Mouse (Mus musculus): Measurements from ENCODE around the gene Afap1l2. TPM values are rescaled to one million over a fixed set of nuclear protein-coding genes. Genes with fewer than 3 reads are reported as not detected.
A peak's percentile ranks its signal among the peaks of the same experiment; 100 is the strongest.

Afap1l2 gene
- total RNA-seq, 2 experiments from 2014 or later = 29.4 to 34.7 TPM

DNA sequence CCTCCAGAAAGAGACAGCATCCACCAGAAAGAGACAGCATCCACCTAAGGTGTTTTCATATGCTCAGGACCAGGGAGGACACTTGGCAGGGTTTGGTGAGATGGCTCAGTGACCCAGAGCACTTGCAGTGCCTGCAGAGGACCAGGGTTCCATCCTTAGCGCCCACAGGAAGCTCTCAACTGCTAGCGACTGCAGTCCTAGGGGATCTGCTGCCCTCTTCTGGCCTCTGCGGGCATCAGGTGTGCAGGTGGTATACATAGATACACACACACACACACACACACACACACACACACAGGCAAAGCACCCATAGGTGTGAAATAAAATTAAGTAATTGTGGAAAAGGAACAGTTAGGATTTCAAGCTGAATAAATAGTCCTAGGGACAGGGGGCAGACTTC is 63.2 kb downstream of the Afap1l2 start:
- DNase-seq (ENCODE audit: low spot score in 2 of 2) = no peak

DNA sequence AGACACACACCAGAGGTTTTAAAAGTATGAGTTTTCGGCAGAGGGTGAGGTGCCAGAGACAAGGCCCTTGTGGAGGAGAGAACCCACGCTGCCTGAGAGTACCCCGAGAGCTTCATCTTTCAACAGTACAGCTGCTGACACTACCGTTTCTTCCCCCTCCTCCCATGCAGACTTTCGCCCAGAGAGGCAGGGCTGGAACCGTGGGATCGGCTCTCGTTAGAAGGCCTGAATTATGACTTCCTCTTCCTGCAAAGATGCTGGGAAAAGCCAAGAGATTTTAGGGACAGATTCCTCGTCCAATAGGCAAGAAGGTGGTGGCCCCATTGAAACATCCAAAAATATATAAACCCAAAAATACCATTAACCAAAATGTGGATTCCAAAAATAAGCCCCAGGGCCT is 63.8 kb downstream of the Afap1l2 start:
- DNase-seq (ENCODE audit: low spot score in 2 of 2) = no peak

DNA sequence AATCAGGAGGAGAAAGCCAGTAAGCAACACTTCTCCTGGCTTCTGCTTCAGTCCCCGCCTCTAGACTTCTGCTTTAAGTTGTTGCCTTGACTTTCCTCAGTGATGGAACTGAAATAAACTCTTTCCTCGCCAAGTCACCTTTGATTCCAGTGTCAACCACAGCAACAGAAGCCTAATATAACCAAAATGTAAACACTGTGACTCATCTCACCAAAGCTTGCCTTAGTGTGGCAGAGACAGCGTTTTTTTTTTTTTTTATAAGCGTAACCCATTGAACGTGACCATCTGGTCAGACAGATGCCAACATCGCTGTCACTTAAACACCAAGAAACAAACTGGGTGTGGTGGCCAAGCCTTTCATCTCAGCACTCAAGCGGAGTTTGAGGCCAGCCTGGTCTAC is 65.8 kb downstream of the Afap1l2 start:
- no peak for DNase-seq (ENCODE audit: low spot score in 2 of 2)

DNA sequence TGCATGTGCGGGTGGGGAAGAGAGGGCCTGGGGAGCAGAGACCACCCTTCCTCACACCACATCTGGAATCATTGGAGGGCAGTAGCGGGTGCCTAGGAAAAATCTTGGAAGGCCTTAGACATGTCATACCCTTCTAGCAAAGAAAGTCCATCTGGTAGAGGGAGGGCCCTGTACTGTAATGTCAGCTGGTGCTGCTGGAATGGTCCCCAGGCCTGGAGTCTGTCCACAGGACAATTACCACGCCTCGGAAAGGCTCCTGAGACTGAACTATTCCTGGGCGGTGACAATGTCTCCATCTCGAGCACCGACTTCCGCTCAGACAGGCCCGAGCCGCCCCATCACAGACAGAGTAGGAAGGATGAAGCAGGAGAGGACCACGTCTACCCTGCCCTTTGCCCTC is 67.5 kb downstream of the Afap1l2 start:
- peak; percentile 63 to 71 for DNase-seq (ENCODE audit: low spot score in 2 of 2)

DNA sequence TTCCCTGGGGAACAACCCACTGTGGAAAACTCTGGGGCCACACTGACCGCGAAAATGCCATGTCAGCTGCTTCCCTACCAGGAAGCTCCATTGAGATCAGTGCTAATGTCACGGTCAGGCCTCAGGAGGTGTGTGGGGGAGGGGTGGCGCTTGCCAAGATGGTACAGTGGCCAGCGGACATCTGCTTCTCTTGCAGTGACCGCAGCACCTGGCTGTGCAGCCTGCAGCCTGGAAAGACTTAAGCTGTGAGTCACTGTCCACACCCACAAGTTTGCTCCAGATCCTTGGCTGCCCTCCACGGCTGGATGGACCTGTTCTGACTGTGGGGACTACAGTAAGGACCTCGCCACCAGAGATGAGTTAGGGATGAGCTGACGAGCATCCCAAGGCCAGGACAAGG is 68.2 kb downstream of the Afap1l2 start:
- DNase-seq (ENCODE audit: low spot score in 2 of 2) = peak; percentile 54 to 78

DNA sequence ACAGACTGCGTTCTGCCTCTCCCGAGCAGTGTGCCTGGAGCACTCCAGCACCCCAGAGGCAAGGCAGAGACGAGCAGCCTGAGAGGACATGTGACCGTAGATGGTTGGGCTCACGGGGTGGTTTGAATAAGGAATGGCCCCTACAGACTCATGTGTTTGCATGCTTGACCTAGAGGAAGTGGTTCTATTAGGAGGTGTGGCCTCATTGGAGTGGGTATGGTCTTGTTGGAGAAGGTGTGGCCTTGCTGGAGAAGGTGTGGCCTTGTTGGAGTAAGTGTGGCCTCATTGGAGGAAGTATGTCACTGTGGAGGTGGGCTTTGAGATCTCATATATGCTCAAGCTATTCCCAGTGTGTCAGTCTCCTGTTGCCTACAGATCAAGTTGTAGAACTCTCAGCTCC is 70.1 kb downstream of the Afap1l2 start:
- no peak for DNase-seq (ENCODE audit: low spot score in 2 of 2)

DNA sequence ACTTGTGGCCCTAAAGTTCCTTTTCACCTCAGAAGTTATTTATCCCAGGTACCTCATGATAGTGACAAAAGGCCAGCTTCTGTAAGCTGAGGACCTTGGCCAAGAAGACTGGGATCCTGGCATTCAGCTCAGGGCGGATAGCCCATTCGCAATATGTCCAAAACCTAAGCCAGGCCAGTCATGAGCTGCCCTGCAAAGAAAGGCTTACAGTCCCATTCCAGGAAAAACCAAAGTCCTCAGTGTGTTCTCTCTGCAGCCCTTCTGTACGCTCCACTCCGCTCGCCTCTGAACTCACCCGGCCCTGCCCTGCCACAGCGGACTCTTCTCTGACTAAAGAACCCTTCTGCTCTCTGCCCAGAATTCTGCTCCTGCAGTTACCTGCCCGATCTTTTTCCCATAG is 71.8 kb downstream of the Afap1l2 start:
- DNase-seq (ENCODE audit: low spot score in 2 of 2) = no peak

DNA sequence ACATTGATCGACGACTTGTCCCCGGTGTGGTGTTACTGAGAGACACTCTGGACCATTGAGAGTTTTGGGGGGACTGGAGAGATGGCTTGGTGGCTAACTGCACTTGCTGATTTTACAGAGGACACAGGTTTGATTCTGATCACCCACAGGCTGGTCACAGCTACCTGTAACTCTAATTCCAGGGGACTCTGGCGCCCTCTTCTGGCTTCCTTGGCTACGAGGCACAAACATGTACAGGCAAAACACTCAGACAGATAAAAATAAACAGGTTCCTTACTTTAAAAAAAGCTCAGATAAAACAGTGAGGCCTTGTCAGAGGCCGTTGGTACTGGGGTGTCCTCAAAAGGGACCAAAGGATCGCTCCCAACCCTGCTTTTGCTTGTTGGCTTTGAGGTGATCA is 72.3 kb downstream of the Afap1l2 start:
- DNase-seq (ENCODE audit: low spot score in 2 of 2) = no peak

DNA sequence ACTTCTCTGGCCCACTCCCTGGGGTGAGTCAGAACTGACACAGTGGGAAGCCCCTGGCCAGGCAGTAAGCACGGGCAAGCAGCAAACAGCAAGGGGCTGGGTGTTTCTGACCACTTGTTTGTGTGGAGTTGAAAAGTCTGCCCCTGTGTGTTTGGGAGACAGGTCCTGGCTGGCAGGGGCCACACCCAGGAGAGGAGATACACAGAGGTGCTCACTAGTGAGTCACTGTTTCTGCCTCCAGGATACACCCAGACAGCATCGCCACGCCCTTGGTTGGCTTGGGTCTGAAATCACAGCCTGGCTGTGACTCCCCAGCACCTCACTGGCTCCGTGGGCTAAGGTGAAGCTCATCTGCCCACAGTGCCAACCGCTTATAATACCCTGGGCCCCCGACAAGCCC is 72.9 kb downstream of the Afap1l2 start:
- no peak for DNase-seq (ENCODE audit: low spot score in 2 of 2)

DNA sequence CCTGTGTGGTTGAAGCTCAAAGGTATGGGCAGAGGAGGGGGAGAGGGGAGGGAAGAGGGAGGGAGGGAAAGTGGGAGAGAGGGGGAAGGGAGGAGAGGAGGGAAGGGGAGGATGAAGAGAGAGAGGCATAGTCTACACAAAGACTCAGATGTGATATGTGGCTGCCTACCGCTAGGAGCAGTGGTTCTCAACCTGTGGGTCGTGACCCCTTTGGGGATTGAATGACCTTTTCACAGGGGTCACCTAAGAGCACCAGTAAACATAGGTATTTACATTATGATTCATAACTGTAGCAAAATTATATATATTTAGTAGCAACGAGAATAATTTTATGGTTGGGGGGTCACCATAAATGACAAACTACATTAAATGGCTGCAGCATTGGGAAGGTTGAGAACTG is 74.2 kb downstream of the Afap1l2 start:
- DNase-seq (ENCODE audit: low spot score in 2 of 2) = no peak

DNA sequence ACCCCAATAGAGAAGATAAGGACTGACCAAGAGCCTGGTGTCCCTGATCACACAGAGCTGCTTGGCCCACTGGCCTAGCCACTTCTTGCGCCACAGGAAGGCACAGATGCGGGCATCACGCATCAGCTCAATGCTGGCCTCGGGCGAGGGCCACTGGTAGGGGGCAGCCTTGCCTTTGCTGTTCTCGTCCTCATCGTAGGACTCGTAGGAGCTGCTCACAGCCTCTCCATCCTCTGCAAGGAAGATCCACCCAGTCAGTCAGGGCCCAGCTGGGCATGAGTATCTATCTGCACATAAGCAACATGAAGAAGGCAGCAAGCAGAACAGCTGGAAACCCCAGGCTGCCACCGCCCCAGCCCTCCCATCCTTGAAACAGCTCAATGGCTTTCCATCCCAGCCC is 78.0 kb downstream of the Afap1l2 start:
- DNase-seq (ENCODE audit: low spot score in 2 of 2) = no peak

DNA sequence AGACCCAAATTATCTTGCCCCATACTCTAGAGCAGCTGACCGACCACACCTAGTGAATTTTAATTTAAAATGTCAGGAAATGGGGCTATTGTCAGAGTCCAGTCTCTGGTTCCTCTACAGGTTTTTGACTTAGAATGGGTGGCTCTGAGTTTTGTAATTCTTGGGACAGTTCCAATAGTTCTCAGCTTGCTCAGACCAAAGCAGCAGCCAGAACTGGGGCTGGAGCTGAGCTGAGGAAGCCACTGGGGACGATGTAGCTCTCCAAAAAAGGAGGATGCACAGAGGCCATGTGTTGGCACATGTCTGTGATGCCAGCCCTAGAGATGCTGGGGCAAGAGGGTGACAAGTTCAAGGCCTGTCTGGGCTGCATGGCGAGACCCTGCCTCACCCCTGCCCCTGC is 78.6 kb downstream of the Afap1l2 start:
- no peak for DNase-seq (ENCODE audit: low spot score in 2 of 2)

DNA sequence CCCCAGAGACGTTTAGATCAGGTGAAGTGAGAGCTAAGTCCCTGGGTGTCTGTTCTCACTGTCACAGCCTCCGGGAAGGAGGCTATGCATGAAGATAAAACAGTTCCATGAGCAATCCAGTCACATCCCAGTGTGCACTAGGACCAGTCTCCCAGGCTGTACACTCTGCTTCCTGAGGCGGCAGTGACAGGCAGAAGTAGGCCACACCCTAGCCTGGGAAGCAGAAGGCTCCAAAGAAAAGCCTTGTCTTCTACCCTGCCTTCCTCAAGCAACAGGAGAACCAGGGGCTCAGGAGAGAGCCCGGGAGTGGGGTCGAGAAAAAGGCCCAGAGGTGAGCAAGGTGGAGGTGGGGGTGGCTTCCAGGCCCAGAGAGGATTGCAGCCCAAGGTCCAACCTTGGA is 86.3 kb downstream of the Afap1l2 start:
- no peak for DNase-seq (ENCODE audit: low spot score in 2 of 2)

DNA sequence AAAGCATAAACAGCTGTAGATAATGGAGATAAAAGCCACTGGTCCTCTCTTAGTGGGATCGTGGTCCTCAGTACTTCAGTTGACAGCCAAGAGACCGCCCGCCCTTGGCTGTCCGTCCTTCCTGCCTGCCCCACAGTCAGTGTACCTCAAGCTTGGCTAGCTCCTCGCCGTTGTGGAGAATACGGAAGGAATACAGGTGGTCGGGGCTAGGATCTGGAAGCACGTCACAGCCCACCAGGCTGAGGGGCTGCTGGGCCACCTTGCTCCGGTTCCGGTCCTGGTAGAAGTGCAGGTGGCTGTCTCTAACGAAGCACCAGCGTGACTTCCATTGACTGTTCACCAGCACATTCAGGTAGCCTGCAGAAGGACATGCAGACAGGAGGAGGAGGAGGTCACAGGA is 87.8 kb downstream of the Afap1l2 start:
- DNase-seq (ENCODE audit: low spot score in 2 of 2) = no peak

DNA sequence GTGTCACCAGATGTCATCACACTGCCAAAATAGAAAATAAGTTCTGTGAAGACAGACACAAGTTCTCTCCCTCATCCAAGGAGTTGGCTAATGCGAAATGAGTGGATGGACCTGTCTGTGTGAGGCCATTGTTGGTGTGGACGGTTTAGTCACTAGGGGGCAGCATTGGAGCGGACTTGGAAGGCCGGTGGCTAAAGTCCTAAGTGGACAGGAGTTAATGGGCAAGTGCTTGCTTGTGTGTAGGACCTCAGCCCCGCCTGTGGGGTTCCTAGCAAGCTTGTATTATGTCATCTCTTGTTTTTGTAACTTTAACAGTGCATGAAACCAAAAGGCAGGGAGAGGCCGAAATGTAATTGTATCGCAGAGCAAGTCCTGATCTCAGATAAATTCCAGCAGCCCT is 88.4 kb downstream of the Afap1l2 start:
- DNase-seq (ENCODE audit: low spot score in 2 of 2) = peak; percentile 82 to 90

DNA sequence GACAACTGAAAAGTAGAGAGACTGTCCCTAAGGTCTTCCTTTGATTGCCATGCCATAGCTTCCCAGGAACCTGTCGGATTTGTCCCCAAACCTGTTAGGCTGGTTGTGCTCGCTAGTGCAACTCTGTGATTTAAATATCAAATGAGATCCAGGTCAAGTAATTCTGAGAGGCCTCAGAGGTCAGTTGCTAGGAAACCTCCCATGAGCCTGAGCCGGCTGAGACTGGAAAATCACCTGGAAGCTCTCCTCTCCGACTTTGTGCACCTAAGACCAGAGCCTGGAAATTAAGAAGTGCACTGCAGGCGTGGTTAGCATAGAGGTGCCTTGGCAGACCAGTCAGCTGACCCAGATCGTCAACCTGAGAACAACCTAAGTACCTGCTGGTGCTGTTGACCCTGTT is 92.9 kb downstream of the Afap1l2 start:
- DNase-seq (ENCODE audit: low spot score in 2 of 2) = no peak

DNA sequence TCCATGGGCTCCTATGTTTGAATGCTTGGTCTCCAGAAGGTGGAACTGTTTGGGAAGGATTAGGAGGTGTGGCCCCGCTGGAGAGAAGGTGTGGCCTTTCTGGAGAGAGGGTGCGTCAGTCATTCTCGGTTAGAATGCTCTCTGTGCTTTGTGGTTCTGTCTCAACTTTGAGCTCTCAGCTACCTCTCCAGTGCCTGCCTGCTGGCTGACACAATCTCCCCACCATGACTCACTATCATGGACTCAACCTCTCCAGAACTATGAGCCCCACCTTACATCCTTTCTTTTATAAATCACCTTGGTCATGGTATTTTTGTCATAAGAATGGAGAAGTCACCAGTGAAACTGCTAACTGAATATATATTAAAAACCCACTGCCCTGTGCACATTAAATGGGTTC is 93.4 kb downstream of the Afap1l2 start:
- no peak for DNase-seq (ENCODE audit: low spot score in 2 of 2)

DNA sequence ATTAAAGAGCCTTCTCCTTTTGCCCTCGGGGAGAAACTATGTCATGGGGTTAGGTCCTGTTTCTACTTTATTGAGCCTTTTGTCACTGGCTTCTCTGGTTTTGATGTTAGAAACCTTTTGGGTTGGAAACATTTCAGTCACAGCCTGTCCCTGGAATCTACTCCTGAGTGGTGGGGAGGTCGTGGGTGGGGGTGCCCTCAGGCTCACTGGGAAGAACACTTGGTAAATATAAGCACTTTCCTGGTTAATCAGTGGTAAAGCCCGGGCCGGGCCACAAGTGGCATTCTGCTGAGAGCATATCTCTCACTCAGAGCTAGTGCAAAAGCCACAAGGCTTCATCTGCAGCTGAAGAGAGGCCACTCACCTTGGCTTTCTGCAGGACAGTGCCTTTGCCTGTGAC is 94.3 kb downstream of the Afap1l2 start:
- DNase-seq (ENCODE audit: low spot score in 2 of 2) = no peak

DNA sequence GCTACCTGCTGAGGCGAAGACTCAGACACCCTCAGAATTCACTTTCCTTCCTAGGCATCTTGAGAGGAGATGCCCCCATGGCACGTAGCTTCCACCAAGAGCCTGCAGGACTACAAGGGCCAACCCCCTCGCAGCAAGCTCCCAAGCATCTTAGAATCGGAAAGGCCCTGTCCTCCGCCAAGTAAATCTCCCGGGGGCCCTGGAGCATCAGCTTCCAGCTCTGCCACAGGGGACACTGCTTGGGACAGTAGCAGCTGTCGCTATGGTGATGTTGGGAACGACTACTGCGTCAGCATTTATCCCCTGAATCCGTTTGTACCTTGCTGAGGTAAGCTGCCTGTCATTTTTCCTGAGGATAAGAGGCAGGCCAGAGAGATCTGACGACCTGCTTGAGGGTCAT is 97.5 kb downstream of the Afap1l2 start:
- DNase-seq (ENCODE audit: low spot score in 2 of 2) = no peak

DNA sequence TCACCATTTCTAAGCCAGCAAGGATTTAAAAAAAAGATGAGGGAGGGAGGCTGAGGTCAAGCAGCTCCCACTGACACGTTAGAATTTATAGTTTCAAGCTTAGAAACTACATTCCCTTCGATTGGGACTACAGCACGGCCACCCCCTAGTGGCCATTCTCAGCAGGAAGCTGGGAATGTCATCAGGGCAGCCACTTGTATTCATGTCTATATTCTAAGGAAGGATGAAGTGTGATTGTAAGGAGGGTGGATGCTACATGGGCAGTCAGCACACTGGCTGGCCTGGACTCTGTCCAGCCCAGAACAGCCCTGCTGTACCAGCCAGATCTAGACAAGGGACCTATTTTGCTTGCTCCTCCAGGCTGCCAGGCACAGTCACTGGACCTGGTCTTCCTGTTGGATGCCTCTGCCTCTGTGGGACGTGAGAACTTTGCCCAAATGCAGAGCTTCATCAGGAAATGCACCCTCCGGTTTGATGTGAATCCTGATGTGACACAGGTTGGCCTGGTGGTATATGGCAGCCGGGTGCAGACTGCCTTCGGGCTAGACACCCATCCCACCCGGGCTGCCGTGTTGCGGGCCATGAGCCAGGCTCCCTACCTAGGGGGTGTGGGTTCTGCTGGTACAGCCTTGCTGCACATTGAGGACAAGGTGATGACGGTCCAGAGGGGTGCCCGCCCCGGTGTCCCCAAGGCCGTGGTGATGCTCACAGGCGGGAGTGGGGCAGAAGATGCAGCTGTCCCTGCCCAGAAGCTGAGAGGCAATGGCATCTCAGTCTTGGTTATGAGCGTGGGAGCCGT is 99.4 kb downstream of the Afap1l2 start:
- no peak for DNase-seq (ENCODE audit: low spot score in 2 of 2)

DNA sequence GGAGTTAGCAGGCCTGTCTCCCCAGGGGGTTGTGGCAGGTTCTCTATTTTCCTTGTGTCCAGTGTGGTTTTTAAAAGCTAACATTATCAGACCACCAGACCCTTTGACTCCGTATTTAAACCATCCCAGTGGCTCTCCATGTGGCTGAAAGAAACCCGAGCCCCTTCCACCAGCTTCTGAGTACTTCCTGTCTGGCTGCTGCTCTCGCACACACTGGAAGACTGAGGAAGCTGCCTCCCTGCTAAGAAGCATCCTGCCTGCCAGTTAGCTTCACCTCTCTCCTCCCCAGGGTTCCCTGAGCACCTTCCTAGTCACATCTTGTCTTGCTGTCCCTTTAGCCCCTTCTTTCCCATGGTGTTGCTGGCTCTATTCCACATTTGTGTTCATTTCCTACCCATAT is 100.2 kb downstream of the Afap1l2 start:
- no peak for DNase-seq (ENCODE audit: low spot score in 2 of 2)

DNA sequence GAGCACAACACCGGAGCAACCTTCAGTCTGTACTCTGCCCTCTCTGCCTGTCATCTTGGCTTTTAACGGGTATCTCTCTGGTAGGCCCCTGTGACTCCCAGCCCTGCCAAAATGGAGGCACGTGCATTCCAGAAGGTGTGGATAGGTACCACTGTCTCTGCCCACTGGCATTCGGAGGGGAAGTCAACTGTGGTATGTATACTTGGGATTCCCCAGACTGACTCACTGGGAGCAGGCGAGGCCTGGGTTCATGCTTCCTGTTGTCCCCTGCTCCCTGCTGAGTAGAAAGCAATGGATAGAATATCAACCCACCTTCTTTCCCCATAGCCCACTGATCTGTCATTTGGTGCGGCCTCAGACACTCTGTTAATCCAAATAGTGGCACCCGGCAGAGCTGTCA is 102.6 kb downstream of the Afap1l2 start:
- no peak for DNase-seq (ENCODE audit: low spot score in 2 of 2)

DNA sequence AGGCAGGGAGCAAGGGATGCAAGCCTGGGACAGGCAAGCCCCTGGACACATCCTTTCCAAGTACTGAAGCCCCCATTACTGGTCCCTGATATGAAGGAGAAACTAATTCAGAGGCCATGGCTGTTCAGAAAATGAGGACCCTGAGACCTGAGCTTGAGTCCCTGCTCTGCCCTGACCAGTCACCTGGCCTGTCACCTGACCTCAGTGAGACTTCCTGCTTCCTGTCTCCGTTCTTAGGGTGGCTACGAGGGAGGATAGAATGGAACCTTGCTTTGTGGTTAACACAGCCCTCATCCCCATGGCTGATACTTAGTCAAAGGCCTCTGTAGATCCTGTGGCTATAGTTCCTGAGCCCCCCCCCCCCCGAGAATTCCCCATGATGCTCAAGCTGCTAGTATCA is 103.9 kb downstream of the Afap1l2 start:
- no peak for DNase-seq (ENCODE audit: low spot score in 2 of 2)

DNA sequence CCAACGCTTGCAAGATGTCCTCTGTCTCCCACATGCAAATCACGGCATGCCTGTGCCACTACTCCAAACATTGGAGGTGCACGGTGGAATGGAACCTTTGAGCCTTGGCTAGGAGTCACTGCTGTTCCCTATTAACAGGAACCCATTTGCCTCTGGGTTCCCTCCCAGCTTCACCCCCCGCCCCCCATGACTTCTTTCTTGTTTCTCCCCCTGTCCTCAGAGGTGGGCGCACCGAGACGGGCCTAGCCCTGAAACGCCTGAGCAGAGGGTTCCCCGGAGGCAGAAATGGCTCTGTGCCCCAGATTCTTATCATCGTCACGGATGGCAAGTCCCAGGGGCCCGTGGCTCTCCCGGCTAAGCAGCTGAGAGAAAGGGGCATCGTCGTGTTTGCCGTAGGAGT is 110.4 kb downstream of the Afap1l2 start:
- DNase-seq (ENCODE audit: low spot score in 2 of 2) = no peak
